12 mouse cellular contexts compared by ENCODE assay signal in genomic region chr6:92465666-92466065, GRCm38 (mm10).
DNase-seq lines count a peak whose midpoint lies in the region; ATAC-seq and TF ChIP-seq lines count a peak whose summit lies in the region.
"Had no signal": no experiment of that assay in that cellular context is flagged by ENCODE, and none has a peak within 500 bp of the region (broad histone marks: within the 10 kb centered on the region; RNA-seq: fewer than 3 reads in every experiment).

No protein-coding gene starts in this region.

- intact Hi-C loops in left cerebral cortex, adult 2 months (cut with DNase I) = no loop called here

- no peak overlapping the region for H3K9ac ChIP-seq in heart, embryonic 12.5 days
- H3K9ac ChIP-seq in intestine, embryonic 16.5 days (ENCODE audit: low read depth, low read length) = no peak overlapping the region
- H3K9ac ChIP-seq: limb, embryonic 12.5 days; midbrain, embryonic 12.5 days had no signal

- no peak overlapping the region for H3K4me2 ChIP-seq in heart, embryonic 12.5 days
- H3K4me2 ChIP-seq in intestine, embryonic 16.5 days (ENCODE audit: low read depth, low read length) = no peak overlapping the region
- H3K4me2 ChIP-seq: limb, embryonic 12.5 days; midbrain, embryonic 12.5 days had no signal

- no peak for TF ChIP-seq CTCF in left cerebral cortex, adult 2 months (IDR thresholded peaks at IDR 0.05)

- DNase-seq in adrenal gland, adult 2 months = peak; percentile 25
- no peak for DNase-seq in adrenal gland, postnatal 25 days
- no peak for DNase-seq in left cerebral cortex, adult 2 months (ENCODE audit: extremely low spot score in 1 of 2, low spot score in 2 of 2)
- no peak for DNase-seq in left cerebral cortex, adult 18-20 months (ENCODE audit: low spot score in 2 of 2)
- peak; percentile 22 for DNase-seq in kidney, postnatal 10 days
- no peak for DNase-seq in spleen, postnatal 36 days (ENCODE audit: low spot score in 2 of 2)
- DNase-seq: gastrocnemius, postnatal 25 days had no signal

- peak; percentile 60 for ATAC-seq in heart, embryonic 12.5 days (ENCODE audit: insufficient number of reproducible peaks, low FRiP score)
- ATAC-seq in intestine, embryonic 16.5 days = no peak
- ATAC-seq: activated CD4-positive, CD25-positive, alpha-beta regulatory T cell, adult 4 months had no signal

- WGBS in heart, embryonic 12.5 days = 19% methylated on average over 1 of the region's 1 CpGs
- 79% methylated on average over 1 of the region's 1 CpGs for WGBS in intestine, embryonic 16.5 days

- no peak overlapping the region for H3K4me3 ChIP-seq in left cerebral cortex, adult 2 months
- no peak overlapping the region for H3K4me3 ChIP-seq in heart, embryonic 12.5 days
- no peak overlapping the region for H3K4me3 ChIP-seq in intestine, embryonic 16.5 days (ENCODE audit: low read length)
- H3K4me3 ChIP-seq: limb, embryonic 12.5 days; midbrain, embryonic 12.5 days had no signal

- H3K27me3 ChIP-seq in heart, embryonic 12.5 days (replicated peaks) = no peaks in the 10 kb centered on the region
- no peaks in the 10 kb centered on the region for H3K27me3 ChIP-seq in intestine, embryonic 16.5 days (replicated peaks; ENCODE audit: control insufficient read depth, insufficient read depth, low read length)
- H3K27me3 ChIP-seq: limb, embryonic 12.5 days; midbrain, embryonic 12.5 days had no signal

- H3K4me1 ChIP-seq in heart, embryonic 12.5 days (replicated peaks) = peaks cover 68% of the 10 kb centered on the region
- H3K4me1 ChIP-seq in intestine, embryonic 16.5 days (ENCODE audit: control insufficient read depth, insufficient read depth, low read length) = peaks cover 40% of the 10 kb centered on the region

- no peaks in the 10 kb centered on the region for H3K36me3 ChIP-seq in heart, embryonic 12.5 days
- H3K36me3 ChIP-seq in intestine, embryonic 16.5 days (ENCODE audit: control insufficient read depth, insufficient read depth, low read length) = no peaks in the 10 kb centered on the region
- H3K36me3 ChIP-seq: limb, embryonic 12.5 days; midbrain, embryonic 12.5 days had no signal

- H3K9me3 ChIP-seq in heart, embryonic 12.5 days (replicated peaks) = no peaks in the 10 kb centered on the region
- H3K9me3 ChIP-seq in intestine, embryonic 16.5 days (ENCODE audit: control insufficient read depth, low read length) = no peaks in the 10 kb centered on the region
- H3K9me3 ChIP-seq: limb, embryonic 12.5 days; midbrain, embryonic 12.5 days had no signal

- peak overlapping the region; percentile 45; the same call in 1 of the 2 replicates for H3K27ac ChIP-seq in left cerebral cortex, adult 2 months
- peak overlapping the region; percentile 85 for H3K27ac ChIP-seq in heart, embryonic 12.5 days (ENCODE audit: poor library complexity, severe bottlenecking)
- no peak overlapping the region; the same call in 1 of the 2 replicates for H3K27ac ChIP-seq in intestine, embryonic 16.5 days (ENCODE audit: low read length)
- H3K27ac ChIP-seq: limb, embryonic 12.5 days; midbrain, embryonic 12.5 days had no signal

Comparison
In these comparisons a context has a peak if more than half of its experiments do, and no peak if none do; other contexts are left out.
1. DNase-seq: peak in adrenal gland, adult 2 months (single experiment) and kidney, postnatal 10 days (single experiment); none in adrenal gland, postnatal 25 days (single experiment), left cerebral cortex, adult 2 months (0 of 2), left cerebral cortex, adult 18-20 months (0 of 2) and spleen, postnatal 36 days (0 of 2).